Mouse (Mus musculus) neural tube, embryonic 10.5 days (tissue): ENCODE results near the gene Sgo1.
A peak's percentile ranks its signal among the peaks of the same experiment; 100 is the strongest.
"Not testable (repeated sequence)": the region's sequence is repeated elsewhere in the genome, so short reads cannot be mapped to it uniquely, and the experiment has no call there.

Source experiments
- DNase-seq: peaks from one replicate; pipeline ENCODE4 v3.0.0-alpha.2; 2017; ENCODE audit warnings: low spot score; ENCODE audit errors: extremely low spot score

Sgo1 gene

DNA sequence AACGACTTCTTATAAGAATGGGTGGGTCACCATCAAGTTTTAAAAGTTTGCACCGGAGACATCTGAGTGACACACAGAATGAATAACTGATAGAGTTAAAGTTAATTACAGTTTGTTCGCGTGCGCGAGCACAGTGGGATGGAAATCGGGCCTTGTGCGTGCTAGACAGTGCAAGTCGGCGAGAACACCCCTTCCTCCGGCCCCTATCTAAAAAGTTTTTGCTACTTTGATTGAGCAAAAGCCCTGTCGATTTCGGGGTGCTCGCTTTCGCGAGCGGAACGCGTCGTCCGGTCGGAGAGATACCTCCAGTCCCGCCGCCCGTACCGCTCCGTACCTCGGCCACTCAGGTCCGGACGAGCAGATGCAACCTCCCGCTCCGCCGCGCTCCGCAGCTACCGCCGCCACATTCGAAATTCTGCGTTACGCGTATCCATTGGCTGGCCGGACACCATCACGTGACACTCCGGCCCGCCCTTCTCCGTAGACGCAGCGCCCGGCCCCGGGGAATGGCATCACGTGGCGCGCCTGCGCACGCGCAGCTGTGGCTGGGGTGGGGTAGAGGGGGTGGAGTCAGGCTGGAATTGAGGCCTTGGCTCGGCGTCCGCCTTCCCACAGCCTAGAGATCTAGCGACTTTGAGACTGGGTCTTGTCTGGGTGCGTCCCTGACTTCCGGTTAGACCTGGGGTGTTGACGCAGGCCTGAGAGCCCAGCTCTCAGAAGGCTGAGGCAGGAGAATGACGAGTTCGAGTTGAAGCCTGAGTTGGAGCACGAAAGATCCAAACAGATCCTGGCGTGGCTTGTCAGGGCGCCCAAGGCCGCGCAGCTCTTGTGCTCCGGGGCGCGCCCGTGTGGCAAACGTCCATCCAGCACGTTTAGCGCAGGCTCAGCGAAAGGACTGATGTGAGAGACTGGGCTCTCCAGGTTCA is at the start of gene Sgo1:
TSS of gene Sgo1 (minus strand) at position 457 of the 926 bp plus-strand sequence.
- DNase-seq: peak; percentile 99

DNA sequence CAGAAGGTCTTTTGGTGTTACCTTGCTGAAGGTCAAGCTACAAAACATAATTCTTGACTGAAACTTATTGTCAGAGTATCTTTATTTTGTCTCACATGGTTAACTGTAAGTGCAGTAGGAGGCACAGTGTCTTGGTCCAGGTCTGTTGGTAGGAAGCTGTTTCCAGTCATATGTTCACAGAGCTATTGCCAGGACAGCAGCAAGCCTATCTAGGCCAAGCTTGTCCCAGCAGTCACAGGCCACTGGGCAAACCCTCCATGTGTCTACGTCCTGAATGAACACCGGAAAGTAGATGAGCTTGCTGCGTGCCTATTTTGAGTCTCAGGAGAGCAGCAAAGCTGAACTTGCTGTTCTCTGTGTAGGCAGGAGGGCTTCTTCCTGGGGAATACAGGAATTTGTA is 29.8 kb upstream of the Sgo1 start:
- DNase-seq: not testable (repeated sequence)

GRCm38 (mm10) chr17:53718474-53718873 is 29.3 kb upstream of the Sgo1 start:
- no peak for DNase-seq

DNA sequence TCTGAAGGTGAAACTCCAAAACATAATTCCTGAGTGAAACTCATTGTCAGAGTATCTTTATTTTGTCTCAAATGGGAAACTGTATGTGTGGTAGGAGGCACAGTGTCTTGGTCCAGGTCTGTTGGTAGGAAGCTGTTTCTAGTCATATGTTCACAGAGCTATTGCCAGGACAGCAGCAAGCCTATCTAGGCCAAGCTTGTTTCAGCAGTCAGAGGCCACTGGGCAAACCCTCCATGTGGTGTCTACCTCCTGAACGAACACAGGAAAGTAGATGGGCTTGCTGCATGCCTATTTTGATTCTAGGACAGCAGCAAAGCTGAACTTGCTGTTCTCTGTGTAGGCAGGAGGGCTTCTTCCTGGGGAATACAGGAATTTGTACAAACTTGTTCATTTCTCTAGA is 26.0 kb upstream of the Sgo1 start:
- not testable (repeated sequence) for DNase-seq

GRCm38 (mm10) chr17:53714453-53714852 is 25.3 kb upstream of the Sgo1 start:
- DNase-seq: no peak

GRCm38 (mm10) chr17:53697521-53697920 is 8.4 kb upstream of the Sgo1 start:
- not testable (repeated sequence) for DNase-seq

DNA sequence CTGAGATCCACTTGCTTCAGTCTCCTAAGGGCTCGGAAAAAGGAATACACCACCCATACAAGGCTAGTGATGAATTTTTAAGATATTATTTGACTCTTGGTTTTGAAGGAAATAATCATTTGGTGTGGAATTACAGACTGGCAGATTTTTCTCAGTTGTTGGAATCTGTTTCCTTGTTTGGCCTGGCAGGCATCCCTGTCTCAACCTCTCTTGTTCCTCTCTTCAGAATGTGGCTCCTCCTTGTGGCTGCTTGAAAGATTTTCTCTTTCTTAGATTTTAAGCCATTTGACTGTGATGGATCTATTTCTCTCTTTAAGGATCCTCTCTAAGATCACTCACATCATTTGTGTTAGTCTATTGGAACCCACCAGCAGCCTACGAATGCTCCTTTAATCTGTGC is 4.9 kb upstream of the Sgo1 start:
- no peak for DNase-seq

- DNase-seq: no peak
These were observed 813 bp upstream of the Sgo1 start for GRCm38 (mm10) chr17:53689946-53690345.

DNA sequence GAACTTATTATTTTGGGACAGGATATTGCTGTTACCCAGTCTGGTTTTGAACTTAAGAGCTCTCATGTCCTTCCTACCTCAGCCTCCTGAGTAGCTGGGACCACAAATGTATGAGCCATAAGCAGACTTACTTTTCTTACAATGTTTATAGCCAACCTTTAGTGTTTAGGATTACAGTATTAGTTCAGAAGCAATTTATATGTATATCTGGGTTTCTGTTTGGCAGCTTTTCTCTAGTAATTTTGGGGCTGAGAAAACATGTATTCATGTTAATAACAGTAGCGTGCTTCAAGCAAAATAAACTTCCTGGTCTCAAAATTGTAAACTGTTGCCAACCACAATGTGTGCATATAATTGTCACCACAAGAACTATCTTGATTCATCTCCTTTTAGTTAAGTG is 812 bp downstream of the Sgo1 start:
- no peak for DNase-seq

DNA sequence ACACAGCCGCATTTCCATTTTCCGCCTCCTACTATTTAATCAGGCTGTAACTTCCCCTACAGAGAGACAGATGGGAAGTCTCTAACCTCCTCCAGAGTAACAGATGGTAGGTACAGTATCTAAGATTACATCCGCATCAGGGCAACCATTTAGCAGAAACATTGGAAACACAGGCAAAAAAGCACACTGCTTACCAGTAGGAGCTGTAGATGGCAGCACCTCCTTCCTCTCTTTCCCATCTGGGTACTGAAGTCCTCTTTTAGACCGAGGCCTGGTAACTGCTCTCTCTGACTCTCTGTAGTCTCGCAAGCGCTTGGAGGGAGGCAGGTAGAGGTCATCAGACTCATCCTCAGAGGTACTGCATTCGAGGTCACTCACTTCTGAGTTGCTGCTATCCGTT is 10.4 kb downstream of the Sgo1 start:
- DNase-seq: no peak

DNA sequence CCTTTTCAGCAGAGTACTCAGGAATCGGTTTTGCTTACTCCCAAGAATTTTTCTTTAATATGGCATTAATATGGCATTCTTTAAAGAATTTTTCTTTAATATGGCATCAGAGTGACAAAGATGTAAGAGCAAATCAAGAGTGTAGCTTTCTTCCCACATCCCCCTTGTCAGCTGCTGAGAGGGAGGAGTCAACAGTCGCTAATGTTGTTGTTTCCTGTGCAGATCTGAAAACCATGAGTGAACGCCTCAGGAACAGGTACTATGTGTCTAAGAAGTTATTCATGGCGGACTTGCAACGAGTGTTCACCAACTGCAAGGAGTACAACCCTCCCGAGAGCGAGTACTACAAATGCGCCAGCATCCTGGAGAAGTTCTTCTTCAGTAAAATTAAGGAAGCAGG is 18.7 kb downstream of the Sgo1 start:
- no peak for DNase-seq

DNA sequence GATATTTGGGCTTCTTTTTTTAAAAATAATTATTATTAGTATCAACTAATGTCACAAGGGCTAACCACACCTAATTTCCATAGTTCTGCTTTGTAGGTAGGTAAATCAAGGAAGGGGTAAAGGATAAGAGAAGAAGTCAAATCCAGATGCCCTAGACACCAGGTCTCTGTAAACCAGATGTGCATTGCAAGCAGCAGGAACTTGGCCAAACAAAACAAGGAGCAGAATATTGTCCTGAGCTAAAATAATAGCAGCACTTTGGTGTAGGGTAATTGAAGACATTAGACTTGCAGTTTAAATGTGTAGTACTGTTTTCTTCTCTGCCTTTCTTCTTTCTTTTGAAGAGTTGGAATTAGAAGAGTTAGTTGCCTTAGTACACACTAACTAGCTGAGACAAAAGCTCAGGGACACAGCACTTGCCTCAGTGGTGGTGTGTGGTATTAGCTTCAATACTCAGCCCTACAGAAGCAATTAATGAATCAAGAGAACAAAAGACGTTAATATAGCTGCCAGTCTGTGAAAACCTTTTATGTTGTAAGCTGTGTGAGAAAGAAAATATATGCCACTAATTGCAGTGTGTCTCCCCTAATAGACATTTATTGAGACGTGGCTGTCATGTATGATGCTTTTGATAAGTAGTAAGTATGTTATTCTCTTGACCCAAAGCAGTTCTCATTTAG is 24.3 kb downstream of the Sgo1 start:
- no peak for DNase-seq

DNA sequence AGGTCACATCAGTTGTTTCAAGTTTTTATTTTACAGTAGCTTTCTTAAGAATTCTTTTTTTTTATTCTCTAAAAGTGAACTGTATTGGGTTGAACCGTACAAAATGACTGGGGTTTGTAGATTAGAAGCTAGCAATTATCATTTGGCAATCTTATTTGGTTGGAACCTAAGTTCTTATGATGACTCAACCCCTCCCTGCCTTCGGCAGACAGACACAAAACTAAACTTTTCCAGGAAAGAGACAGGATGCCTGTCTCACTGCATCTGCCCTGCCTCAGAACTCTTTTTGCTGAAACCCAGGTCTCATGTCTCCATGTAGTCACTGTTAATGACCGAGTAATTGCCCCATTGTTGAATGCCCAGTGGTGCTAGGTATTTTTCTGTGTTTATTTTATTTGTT is 24.9 kb downstream of the Sgo1 start:
- no peak for DNase-seq

GRCm38 (mm10) chr17:53661056-53661840 is 27.9 kb downstream of the Sgo1 start:
- DNase-seq: no peak

DNA sequence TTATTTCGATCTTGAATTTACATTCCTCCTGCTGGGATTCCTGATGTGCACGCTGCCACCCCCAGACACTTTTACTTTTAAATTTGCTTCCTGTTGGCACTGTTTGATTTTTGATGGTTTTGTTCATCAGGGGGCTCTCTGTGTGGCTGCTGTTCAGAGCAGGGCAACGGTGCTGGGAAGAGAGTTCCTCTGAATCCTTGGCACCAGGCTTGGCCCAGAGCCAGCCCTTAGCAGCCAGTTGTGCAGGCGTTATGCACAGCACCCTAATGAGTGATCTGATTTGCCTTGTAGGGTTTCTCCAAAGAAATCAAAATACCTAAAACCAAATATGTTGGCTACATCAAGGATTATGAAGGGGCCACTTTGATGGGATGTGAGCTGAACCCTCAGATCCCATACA is 29.4 kb downstream of the Sgo1 start:
- no peak for DNase-seq

- DNase-seq: no peak
These were observed 29.9 kb downstream of the Sgo1 start for GRCm38 (mm10) chr17:53659230-53659629.

DNA sequence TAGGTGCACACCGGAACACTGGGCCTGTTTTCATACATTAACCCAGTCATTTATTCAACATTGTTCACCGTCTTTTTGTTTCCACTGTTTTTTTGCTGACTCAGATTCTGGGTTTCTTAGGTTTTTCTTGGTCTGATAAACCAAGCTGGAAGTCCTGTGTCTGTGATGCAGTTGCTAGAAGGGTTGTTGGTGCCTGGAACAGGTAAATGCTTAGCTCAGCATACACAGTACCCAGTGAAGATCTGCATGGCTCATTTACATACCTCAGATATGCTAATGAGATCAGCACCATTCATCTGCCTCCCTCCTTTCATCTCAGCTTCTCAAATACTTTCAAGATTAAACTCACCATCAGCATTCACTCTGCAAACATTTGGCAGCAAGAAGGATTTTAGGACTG is 30.5 kb downstream of the Sgo1 start:
- no peak for DNase-seq

DNA sequence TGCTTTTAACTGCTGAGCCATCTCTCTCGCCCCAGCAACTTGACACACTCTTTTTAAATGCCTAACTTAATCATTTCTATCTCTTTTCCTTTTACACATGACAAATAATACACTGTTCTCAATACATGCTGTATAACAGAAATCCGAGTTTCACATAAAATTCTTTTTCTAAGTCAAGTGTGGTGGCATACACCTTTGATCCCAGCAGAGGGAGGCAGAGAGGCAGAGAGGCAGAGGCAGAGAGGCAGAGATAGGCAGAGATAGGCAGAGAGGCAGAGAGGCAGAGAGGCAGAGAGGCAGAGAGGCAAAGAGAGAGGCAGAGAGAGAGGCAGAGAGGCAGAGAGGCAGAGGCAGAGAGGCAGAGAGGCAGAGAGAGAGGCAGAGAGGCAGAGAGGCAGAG is 31.7 kb downstream of the Sgo1 start:
- DNase-seq: not testable (repeated sequence)

DNA sequence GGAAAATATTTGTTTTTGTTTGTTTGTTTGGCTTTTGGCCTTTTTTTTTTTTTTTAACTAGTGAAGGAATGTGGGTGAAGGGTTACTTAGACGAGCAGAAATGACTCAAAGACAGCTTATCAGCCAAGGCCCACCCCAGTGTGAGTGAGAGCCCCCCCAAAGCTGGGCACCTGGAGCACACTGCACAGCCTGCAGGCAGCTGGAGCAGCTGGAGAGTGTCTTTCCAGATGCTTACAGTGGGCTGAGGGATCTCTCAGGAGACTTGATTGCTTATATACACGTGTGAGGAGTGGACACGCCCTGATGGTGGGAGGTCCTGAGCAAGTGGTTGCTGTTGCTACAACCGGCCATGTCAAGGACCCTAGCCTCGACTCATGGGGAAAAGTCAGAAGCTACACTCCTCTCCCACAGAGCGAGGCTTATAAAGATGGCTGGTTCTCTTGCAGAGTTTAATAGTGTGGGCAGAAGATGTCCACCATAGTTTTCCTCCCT is 32.7 kb downstream of the Sgo1 start:
- no peak for DNase-seq

- no peak for DNase-seq
These were observed 33.2 kb downstream of the Sgo1 start for GRCm38 (mm10) chr17:53655959-53656358.

GRCm38 (mm10) chr17:53655081-53655480 is 34.1 kb downstream of the Sgo1 start:
- DNase-seq: no peak

- DNase-seq: no peak
These were observed 34.5 kb downstream of the Sgo1 start for GRCm38 (mm10) chr17:53654596-53654995.
